Mouse (Mus musculus) left cerebral cortex, postnatal 14 days (tissue): ENCODE results near the gene Pramef8. TPM values are rescaled to one million over a fixed set of nuclear protein-coding genes. Genes with fewer than 3 reads are reported as not detected.

Experiments
- total RNA-seq, 2 experiments: library from RNA; stranded (reverse); gene quantifications; 2 replicates each; pipeline ENCODE4 v1.2.3; 2021

The Pramef8 gene
- total RNA-seq, 2 experiments from 2014 or later = 10.0 to 12.1 TPM

Other genes starting within 250 kb of the Pramef8 start
- gene Prdm2, start 199.4 kb upstream of the Pramef8 start, total RNA-seq = 10 to 100 TPM; 31.6 to 34.6 TPM
- gene Pdpn, start 112.9 kb upstream of the Pramef8 start, total RNA-seq = 10 to 100 TPM; 11.7 to 12.7 TPM
- 1 to 10 TPM; 1.5 to 1.6 TPM for gene Lrrc38, start 62.7 kb upstream of the Pramef8 start, total RNA-seq
- gene Pramel1, start 18.0 kb upstream of the Pramef8 start, total RNA-seq = under 1 TPM in 1 of 2 experiments, not detected in 1; 0.11 TPM
- not detected for gene Oog4, start 37.9 kb downstream of the Pramef8 start, total RNA-seq
- gene Gm13043, start 98.9 kb downstream of the Pramef8 start, total RNA-seq = not detected
- not detected for gene Gm13040, start 123.5 kb downstream of the Pramef8 start, total RNA-seq
- gene BC080695, start 139.3 kb downstream of the Pramef8 start, total RNA-seq = not detected
- gene Gm13057, start 139.3 kb downstream of the Pramef8 start, total RNA-seq = not detected
- gene Gm13083, start 202.6 kb downstream of the Pramef8 start, total RNA-seq = not detected
- gene Gm13088, start 244.8 kb downstream of the Pramef8 start, total RNA-seq = not detected